Mouse (Mus musculus): ENCODE measurements around the gene Cdc42ep2. TPM values are rescaled to one million over a fixed set of nuclear protein-coding genes. Genes with fewer than 3 reads are reported as not detected.

The Cdc42ep2 gene
- polyA plus RNA-seq, 1 experiment: not detected

DNA sequence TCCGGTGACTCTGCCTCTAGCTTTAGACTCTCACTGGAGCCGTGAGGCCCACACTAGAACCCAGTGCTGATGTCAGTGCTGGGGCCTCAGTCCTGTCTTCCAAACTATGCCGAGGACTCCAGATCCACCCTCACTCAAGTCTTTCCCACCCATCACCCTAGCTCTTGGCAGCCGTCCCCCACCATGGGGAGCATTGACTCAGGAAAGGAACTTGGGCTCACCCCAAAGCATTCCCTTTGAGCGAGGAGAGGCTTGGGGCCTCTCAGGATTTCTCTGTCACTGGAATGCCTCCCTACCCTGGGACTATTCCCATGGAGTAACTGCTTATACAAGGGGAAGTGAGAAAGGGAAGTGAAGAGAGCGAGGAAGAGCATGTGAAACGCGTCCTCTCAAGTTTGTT, 21.3 kb upstream of the Cdc42ep2 start:
- Histone ChIP-seq H3K27ac (ENCODE audit: insufficient read depth, low read depth, low read length) (0 out of 2 replicates have a peak overlapping the region, but pooled peaks have one; percentile 40), H3K4me3 (ENCODE audit: insufficient read depth, low read depth, low read length) (no peak overlapping the region), H3K4me1 (ENCODE audit: control insufficient read depth, insufficient read depth, low read length) (peaks cover 13% of the 10 kb centered on the region)
- WGBS: 74% methylated on average over 8 of the region's 8 CpGs
- TF ChIP-seq POLR2A (IDR thresholded peaks at IDR 0.05; ENCODE audit: insufficient read depth, low read depth, low read length): no peak
- TF ChIP-seq CTCF (IDR thresholded peaks at IDR 0.05; ENCODE audit: insufficient read depth, low read depth, low read length): no peak

DNA sequence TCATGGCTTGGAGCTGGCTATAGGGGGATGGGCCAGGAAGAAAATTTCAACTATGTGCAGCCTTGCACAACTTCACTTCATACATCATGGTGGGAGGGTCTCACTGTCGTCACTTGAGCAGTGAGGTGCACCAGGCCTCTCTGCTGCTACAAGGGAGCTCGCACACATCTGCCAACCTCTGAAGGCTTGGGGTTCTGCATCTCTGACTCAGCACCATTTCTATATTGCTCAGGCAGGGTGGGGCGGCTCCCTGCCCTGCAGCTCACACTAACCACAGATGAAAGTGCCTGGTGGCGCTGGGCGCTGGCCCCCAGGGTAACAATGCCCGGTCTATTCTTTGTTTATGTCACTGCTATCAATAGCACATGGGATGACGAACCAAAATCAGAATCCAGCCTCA, 20.4 kb upstream of the Cdc42ep2 start:
- 49% methylated on average over 7 of the region's 7 CpGs for WGBS
- H3K4me1 ChIP-seq (ENCODE audit: control insufficient read depth, insufficient read depth, low read length): peaks cover 13% of the 10 kb centered on the region
- no peak for TF ChIP-seq POLR2A (IDR thresholded peaks at IDR 0.05; ENCODE audit: insufficient read depth, low read depth, low read length)
- TF ChIP-seq CTCF (IDR thresholded peaks at IDR 0.05; ENCODE audit: insufficient read depth, low read depth, low read length): no peak
- no peak overlapping the region for H3K27ac ChIP-seq (ENCODE audit: insufficient read depth, low read depth, low read length)
- no peak overlapping the region for H3K4me3 ChIP-seq (ENCODE audit: insufficient read depth, low read depth, low read length)

- Histone ChIP-seq H3K4me3 (ENCODE audit: insufficient read depth, low read depth, low read length) (no peak overlapping the region), H3K27ac (ENCODE audit: insufficient read depth, low read depth, low read length) (no peak overlapping the region), H3K4me1 (ENCODE audit: control insufficient read depth, insufficient read depth, low read length) (peaks cover 16% of the 10 kb centered on the region)
- 60% methylated on average over 8 of the region's 8 CpGs for WGBS
- no peak for TF ChIP-seq CTCF (IDR thresholded peaks at IDR 0.05; ENCODE audit: insufficient read depth, low read depth, low read length)
- TF ChIP-seq POLR2A (IDR thresholded peaks at IDR 0.05; ENCODE audit: insufficient read depth, low read depth, low read length): no peak
Observed at GRCm38 (mm10) chr19:5944145-5944544, 19.5 kb upstream of the Cdc42ep2 start.

DNA sequence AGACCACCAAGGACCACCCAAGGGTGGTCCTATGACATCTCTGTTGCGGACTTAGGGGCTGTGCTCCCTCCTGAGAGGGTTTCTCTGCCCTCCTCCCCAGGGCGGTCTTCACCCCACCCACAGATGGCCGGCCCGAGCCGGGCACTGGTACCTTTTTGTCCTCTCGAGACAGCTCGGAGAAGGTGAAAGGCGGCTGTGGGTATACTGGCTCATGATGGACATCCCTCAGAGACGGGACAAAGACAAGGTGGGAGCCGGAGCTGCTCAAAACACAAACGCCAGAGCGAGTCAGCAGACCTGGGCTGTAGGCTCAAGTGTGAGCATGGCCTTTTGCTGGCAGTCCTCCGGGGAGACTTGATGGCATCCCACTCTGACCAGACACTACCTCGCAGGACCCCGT, 18.8 kb upstream of the Cdc42ep2 start:
- H3K27ac ChIP-seq (ENCODE audit: insufficient read depth, low read depth, low read length): no peak overlapping the region
- H3K4me3 ChIP-seq (ENCODE audit: insufficient read depth, low read depth, low read length): no peak overlapping the region
- TF ChIP-seq POLR2A (IDR thresholded peaks at IDR 0.05; ENCODE audit: insufficient read depth, low read depth, low read length): no peak
- no peak for TF ChIP-seq CTCF (IDR thresholded peaks at IDR 0.05; ENCODE audit: insufficient read depth, low read depth, low read length)
- H3K4me1 ChIP-seq (ENCODE audit: control insufficient read depth, insufficient read depth, low read length): peaks cover 16% of the 10 kb centered on the region
- WGBS: 91% methylated on average over 15 of the region's 15 CpGs

- Histone ChIP-seq H3K4me3 (ENCODE audit: insufficient read depth, low read depth, low read length) (no peak overlapping the region), H3K4me1 (ENCODE audit: control insufficient read depth, insufficient read depth, low read length) (peaks cover 22% of the 10 kb centered on the region), H3K27ac (ENCODE audit: insufficient read depth, low read depth, low read length) (no peak overlapping the region)
- TF ChIP-seq CTCF (IDR thresholded peaks at IDR 0.05; ENCODE audit: insufficient read depth, low read depth, low read length): no peak
- TF ChIP-seq POLR2A (IDR thresholded peaks at IDR 0.05; ENCODE audit: insufficient read depth, low read depth, low read length): no peak
- WGBS: 90% methylated on average over 7 of the region's 7 CpGs
Observed at GRCm38 (mm10) chr19:5942581-5942980, 18.0 kb upstream of the Cdc42ep2 start.

DNA sequence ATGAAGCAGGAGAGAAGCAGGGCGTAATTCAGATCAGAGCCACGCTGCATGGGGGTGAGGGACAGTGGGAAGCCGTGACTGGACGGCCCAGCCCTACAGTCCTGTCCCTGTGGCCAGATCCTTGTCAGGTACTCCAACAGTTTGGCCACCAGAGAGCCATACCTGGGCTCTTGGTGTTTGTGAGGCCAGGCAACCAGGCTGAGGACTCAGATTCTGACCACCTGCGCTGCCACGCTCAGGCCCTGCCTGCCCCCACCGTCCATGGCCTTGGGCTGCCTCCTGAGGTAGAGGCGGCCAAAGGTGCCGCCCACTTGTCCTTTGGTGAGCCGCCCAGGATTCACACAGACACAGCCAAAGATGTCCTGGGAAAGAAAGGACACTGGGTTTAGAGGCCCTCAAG, 16.0 kb upstream of the Cdc42ep2 start:
- TF ChIP-seq CTCF (IDR thresholded peaks at IDR 0.05; ENCODE audit: insufficient read depth, low read depth, low read length): no peak
- TF ChIP-seq POLR2A (IDR thresholded peaks at IDR 0.05; ENCODE audit: insufficient read depth, low read depth, low read length): no peak
- Histone ChIP-seq H3K4me1 (ENCODE audit: control insufficient read depth, insufficient read depth, low read length) (peaks cover 25% of the 10 kb centered on the region), H3K4me3 (ENCODE audit: insufficient read depth, low read depth, low read length) (no peak overlapping the region), H3K27ac (ENCODE audit: insufficient read depth, low read depth, low read length) (no peak overlapping the region)
- 85% methylated on average over 10 of the region's 10 CpGs for WGBS

- no peak for TF ChIP-seq CTCF (IDR thresholded peaks at IDR 0.05; ENCODE audit: insufficient read depth, low read depth, low read length)
- no peak for TF ChIP-seq POLR2A (IDR thresholded peaks at IDR 0.05; ENCODE audit: insufficient read depth, low read depth, low read length)
- Histone ChIP-seq H3K27ac (ENCODE audit: insufficient read depth, low read depth, low read length) (no peak overlapping the region), H3K4me3 (ENCODE audit: insufficient read depth, low read depth, low read length) (no peak overlapping the region), H3K4me1 (ENCODE audit: control insufficient read depth, insufficient read depth, low read length) (peaks cover 21% of the 10 kb centered on the region)
- WGBS: 48% methylated on average over 4 of the region's 4 CpGs
Observed at GRCm38 (mm10) chr19:5940173-5940572, 15.6 kb upstream of the Cdc42ep2 start.

GRCm38 (mm10) chr19:5939715-5940114, 15.1 kb upstream of the Cdc42ep2 start:
- H3K4me1 ChIP-seq (ENCODE audit: control insufficient read depth, insufficient read depth, low read length): peaks cover 17% of the 10 kb centered on the region
- TF ChIP-seq POLR2A (IDR thresholded peaks at IDR 0.05; ENCODE audit: insufficient read depth, low read depth, low read length): no peak
- no peak for TF ChIP-seq CTCF (IDR thresholded peaks at IDR 0.05; ENCODE audit: insufficient read depth, low read depth, low read length)
- H3K27ac ChIP-seq (ENCODE audit: insufficient read depth, low read depth, low read length): no peak overlapping the region
- H3K4me3 ChIP-seq (ENCODE audit: insufficient read depth, low read depth, low read length): no peak overlapping the region
- WGBS: 56% methylated on average over 5 of the region's 5 CpGs

GRCm38 (mm10) chr19:5938516-5938915, 13.9 kb upstream of the Cdc42ep2 start:
- H3K4me3 ChIP-seq (ENCODE audit: insufficient read depth, low read depth, low read length): no peak overlapping the region
- H3K27ac ChIP-seq (ENCODE audit: insufficient read depth, low read depth, low read length): no peak overlapping the region
- TF ChIP-seq CTCF (IDR thresholded peaks at IDR 0.05; ENCODE audit: insufficient read depth, low read depth, low read length) (no peak), POLR2A (IDR thresholded peaks at IDR 0.05; ENCODE audit: insufficient read depth, low read depth, low read length) (no peak)
- H3K4me1 ChIP-seq (ENCODE audit: control insufficient read depth, insufficient read depth, low read length): peaks cover 16% of the 10 kb centered on the region
- WGBS: 95% methylated on average over 6 of the region's 6 CpGs

- 22% methylated on average over 14 of the region's 14 CpGs for WGBS
- no peak overlapping the region for H3K27ac ChIP-seq (ENCODE audit: insufficient read depth, low read depth, low read length)
- H3K4me1 ChIP-seq (ENCODE audit: control insufficient read depth, insufficient read depth, low read length): peaks cover 16% of the 10 kb centered on the region
- TF ChIP-seq POLR2A (IDR thresholded peaks at IDR 0.05; ENCODE audit: insufficient read depth, low read depth, low read length) (no peak), CTCF (IDR thresholded peaks at IDR 0.05; ENCODE audit: insufficient read depth, low read depth, low read length) (no peak)
- H3K4me3 ChIP-seq (ENCODE audit: insufficient read depth, low read depth, low read length): no peak overlapping the region
Observed at GRCm38 (mm10) chr19:5937836-5938406, 13.3 kb upstream of the Cdc42ep2 start.
